ENCODE assay signal across 9 mouse cellular contexts in genomic region chr5:123035564-123035963, GRCm38 (mm10). TPM values are rescaled to one million over a fixed set of nuclear protein-coding genes. Genes with fewer than 3 reads are reported as not detected.
DNase-seq lines count a peak whose midpoint lies in the region; ATAC-seq and TF ChIP-seq lines count a peak whose summit lies in the region.
"Had no signal": no experiment of that assay in that cellular context is flagged by ENCODE, and none has a peak within 500 bp of the region (broad histone marks: within the 10 kb centered on the region; RNA-seq: fewer than 3 reads in every experiment).

No protein-coding gene starts in this region.

- H3K4me3 ChIP-seq in kidney, adult 2 months (ENCODE audit: insufficient read depth, low read depth, low read length), result no peak overlapping the region
- no peak overlapping the region for H3K4me3 ChIP-seq in lung, adult 2 months (replicated peaks; ENCODE audit: extremely low read depth, low read depth, low read length)
- no peak overlapping the region for H3K4me3 ChIP-seq in midbrain, embryonic 14.5 days (replicated peaks; ENCODE audit: low read depth, low read length)
- H3K4me3 ChIP-seq: myocyte had no signal

- no peak for TF ChIP-seq POLR2A in kidney, adult 2 months (IDR thresholded peaks at IDR 0.05; ENCODE audit: low read depth, low read length)
- no peak for TF ChIP-seq POLR2A in lung, adult 2 months (IDR thresholded peaks at IDR 0.05; ENCODE audit: borderline replicate concordance, extremely low read depth, low read depth, low read length)

- no peak for ATAC-seq in midbrain, embryonic 14.5 days (ENCODE audit: low FRiP score, low TSS enrichment)

- H3K27ac ChIP-seq in kidney, adult 2 months (ENCODE audit: insufficient read depth, low read depth, low read length), result no peak overlapping the region
- H3K27ac ChIP-seq in midbrain, embryonic 14.5 days (replicated peaks; ENCODE audit: low read depth, low read length), result no peak overlapping the region

- TF ChIP-seq CTCF in kidney, adult 2 months (conservative IDR thresholded peaks at IDR 0.05; ENCODE audit: insufficient read depth, insufficient read length, low read depth, low read length), result no peak
- no peak for TF ChIP-seq CTCF in lung, adult 2 months (IDR thresholded peaks at IDR 0.05; ENCODE audit: insufficient read depth, low read length)

- no peaks in the 10 kb centered on the region for H3K9me3 ChIP-seq in midbrain, embryonic 14.5 days (ENCODE audit: control insufficient read depth, low read length)

- no peak overlapping the region for H3K4me2 ChIP-seq in midbrain, embryonic 14.5 days (ENCODE audit: low read length)

- no peaks in the 10 kb centered on the region for H3K27me3 ChIP-seq in kidney, adult 2 months (replicated peaks; ENCODE audit: control insufficient read depth, insufficient read depth, low read length)
- H3K27me3 ChIP-seq in midbrain, embryonic 14.5 days (ENCODE audit: control insufficient read depth, insufficient read depth, low read length), result no peaks in the 10 kb centered on the region

- no peaks in the 10 kb centered on the region for H3K36me3 ChIP-seq in kidney, adult 2 months (ENCODE audit: control insufficient read depth, insufficient read depth, low read length)
- H3K36me3 ChIP-seq in midbrain, embryonic 14.5 days (ENCODE audit: control insufficient read depth, insufficient read depth, low read length), result no peaks in the 10 kb centered on the region

- peak; percentile 37 for DNase-seq in CD4-positive, CD25-positive, alpha-beta regulatory T cell, adult 2 months (ENCODE audit: low read depth, low spot score)
- peak; percentile 88 for DNase-seq in ES-CJ7 (ENCODE audit: low read depth, low spot score)
- peak; percentile 96 for DNase-seq in kidney, adult 2 months
- DNase-seq in lung, adult 2 months, result peak; percentile 46
- no peak for DNase-seq in midbrain, embryonic 14.5 days
- no peak for DNase-seq in layer of hippocampus, postnatal 10 days (ENCODE audit: low spot score in 2 of 2)
- DNase-seq in spleen, adult 18-20 months, result no peak

- H3K9ac ChIP-seq in midbrain, embryonic 14.5 days (replicated peaks; ENCODE audit: low read length), result no peak overlapping the region

- peaks cover 6% of the 10 kb centered on the region; the same call in 1 of the 2 replicates for H3K4me1 ChIP-seq in kidney, adult 2 months (ENCODE audit: control insufficient read depth, insufficient read depth, low read length)
- peaks cover 2% of the 10 kb centered on the region; the same call in 1 of the 2 replicates for H3K4me1 ChIP-seq in lung, adult 2 months (ENCODE audit: control insufficient read depth, insufficient read depth, low read length)
- H3K4me1 ChIP-seq in midbrain, embryonic 14.5 days (ENCODE audit: control insufficient read depth, insufficient read depth, low read length), result no peaks in the 10 kb centered on the region

- WGBS in kidney, adult 2 months, result 15% methylated on average over 6 of the region's 6 CpGs
- 10% methylated on average over 6 of the region's 6 CpGs for WGBS in lung, adult 2 months
- WGBS in midbrain, embryonic 14.5 days, result 46% methylated on average over 6 of the region's 6 CpGs

RNA-seq across cellular contexts. Expression of gene Morn3, which starts 11.3 kb away (rescaled TPM):
- polyA plus RNA-seq in kidney, adult 2 months (2012; rRNA removed), result 0.06 and 0.08 TPM in 2 replicates
- polyA plus RNA-seq in lung, adult 2 months (2012; rRNA removed), result 0.77 and 2.9 TPM in 2 replicates
- polyA plus RNA-seq in midbrain, embryonic 14.5 days (2014; fragmentation: Nextera tagmentation; extraction: Ambion mirVana), result not detected in 2 replicates
- total RNA-seq in layer of hippocampus, postnatal 10 days (2021), result under 1 TPM; 0.51 to 0.85 TPM
- total RNA-seq: hematopoietic stem cell, adult 5-6 weeks had no signal
- polyA plus RNA-seq: myocyte had no signal

RNA-seq across cellular contexts. Expression of gene Orai1, which starts 20.7 kb away (rescaled TPM):
- 63.2 and 90.6 TPM in 2 replicates for polyA plus RNA-seq in kidney, adult 2 months (2012; rRNA removed)
- 113 and 137 TPM in 2 replicates for polyA plus RNA-seq in lung, adult 2 months (2012; rRNA removed)
- 12.9 and 14.0 TPM in 2 replicates for polyA plus RNA-seq in midbrain, embryonic 14.5 days (2014; fragmentation: Nextera tagmentation; extraction: Ambion mirVana)
- 10 to 100 TPM; 16.1 to 19.2 TPM for total RNA-seq in layer of hippocampus, postnatal 10 days (2021)

RNA-seq across cellular contexts. Expression of gene Tmem120b, which starts 32.7 kb away (rescaled TPM):
- 9.9 and 12.7 TPM in 2 replicates for polyA plus RNA-seq in kidney, adult 2 months (2012; rRNA removed)
- polyA plus RNA-seq in lung, adult 2 months (2012; rRNA removed), result 10.4 and 12.1 TPM in 2 replicates
- polyA plus RNA-seq in midbrain, embryonic 14.5 days (2014; fragmentation: Nextera tagmentation; extraction: Ambion mirVana), result 12.7 and 13.1 TPM in 2 replicates
- total RNA-seq in layer of hippocampus, postnatal 10 days (2021), result 10 to 100 TPM; 19.6 to 24.5 TPM

RNA-seq across cellular contexts. Expression of gene Kdm2b, which starts 45.9 kb away (rescaled TPM):
- 9.6 and 10.9 TPM in 2 replicates for polyA plus RNA-seq in kidney, adult 2 months (2012; rRNA removed)
- polyA plus RNA-seq in lung, adult 2 months (2012; rRNA removed), result 16.6 and 20.1 TPM in 2 replicates
- polyA plus RNA-seq in midbrain, embryonic 14.5 days (2014; fragmentation: Nextera tagmentation; extraction: Ambion mirVana), result 83.3 and 99.9 TPM in 2 replicates
- 10 to 100 TPM; 58.6 to 59.2 TPM for total RNA-seq in layer of hippocampus, postnatal 10 days (2021)

Comparison
In these comparisons a context has a peak if more than half of its experiments do, and no peak if none do; other contexts are left out.
1. DNase-seq: peak in CD4-positive, CD25-positive, alpha-beta regulatory T cell, adult 2 months (single experiment), ES-CJ7 (single experiment), kidney, adult 2 months (single experiment) and lung, adult 2 months (single experiment); none in midbrain, embryonic 14.5 days (single experiment), layer of hippocampus, postnatal 10 days (0 of 2) and spleen, adult 18-20 months (0 of 2).